Mouse (Mus musculus): ENCODE data around the gene Gpr108. TPM values are rescaled to one million over a fixed set of nuclear protein-coding genes. Genes with fewer than 3 reads are reported as not detected.

Gpr108 gene
- polyA plus RNA-seq (2017; shearing (Covaris generic)) = 91.3 TPM

GRCm38 (mm10) chr17:57248201-57248699 lies at the start of gene Gpr108:
TSS of gene Gpr108 (minus strand) at chr17:57248446.

GRCm38 (mm10) chr17:57278943-57279590 lies 30.8 kb upstream of the Gpr108 start, which contains the start of gene Vav1:
TSS of gene Vav1 (plus strand) at chr17:57279100.

GRCm38 (mm10) chr17:57249186-57250181 lies 1.2 kb upstream of the Gpr108 start, which contains the start of gene Trip10:
TSS of gene Trip10 (plus strand) at chr17:57249455.

GRCm38 (mm10) chr17:57228014-57228413 lies 20.2 kb downstream of the Gpr108 start, which contains the start of gene C3:
TSS of gene C3 (minus strand) at chr17:57228136.

GRCm38 (mm10) chr17:57194041-57194507 lies 54.2 kb downstream of the Gpr108 start, which contains the start of gene Tnfsf14:
TSS of gene Tnfsf14 (minus strand) at chr17:57194177.

Other genes starting within 250 kb of the Gpr108 start
- gene Pspn, start 248.4 kb downstream of the Gpr108 start, polyA plus RNA-seq (2017; shearing (Covaris generic)) = 1.0 TPM
- gene Gtf2f1, start 237.2 kb downstream of the Gpr108 start, polyA plus RNA-seq (2017; shearing (Covaris generic)) = 92.3 TPM
- 0.67 TPM for gene Gm17949, start 237.0 kb downstream of the Gpr108 start, polyA plus RNA-seq (2017; shearing (Covaris generic))
- 9.0 TPM for gene Khsrp, start 216.9 kb downstream of the Gpr108 start, polyA plus RNA-seq (2017; shearing (Covaris generic))
- not detected for gene Slc25a41, start 206.8 kb downstream of the Gpr108 start, polyA plus RNA-seq (2017; shearing (Covaris generic))
- gene Crb3, start 189.3 kb downstream of the Gpr108 start, polyA plus RNA-seq (2017; shearing (Covaris generic)) = 1.2 TPM
- gene Slc25a23, start 188.6 kb downstream of the Gpr108 start, polyA plus RNA-seq (2017; shearing (Covaris generic)) = 3.2 TPM
- gene Dennd1c, start 169.9 kb downstream of the Gpr108 start, polyA plus RNA-seq (2017; shearing (Covaris generic)) = 333 TPM
- gene Tubb4a, start 160.7 kb downstream of the Gpr108 start, polyA plus RNA-seq (2017; shearing (Covaris generic)) = 2.2 TPM
- gene Tnfsf9, start 143.1 kb downstream of the Gpr108 start, polyA plus RNA-seq (2017; shearing (Covaris generic)) = 10.5 TPM
- 1.0 TPM for gene Cd70, start 98.7 kb downstream of the Gpr108 start, polyA plus RNA-seq (2017; shearing (Covaris generic))
- 10.2 TPM for gene Tnfsf14, start 54.3 kb downstream of the Gpr108 start, polyA plus RNA-seq (2017; shearing (Covaris generic))
- gene C3, start 20.3 kb downstream of the Gpr108 start, polyA plus RNA-seq (2017; shearing (Covaris generic)) = 2.6 TPM
- gene Trip10, start 1.0 kb upstream of the Gpr108 start, polyA plus RNA-seq (2017; shearing (Covaris generic)) = 5.4 TPM
- 229 TPM for gene Vav1, start 30.7 kb upstream of the Gpr108 start, polyA plus RNA-seq (2017; shearing (Covaris generic))
- 2.3 TPM for gene Adgre1, start 110.2 kb upstream of the Gpr108 start, polyA plus RNA-seq (2017; shearing (Covaris generic))